Mouse (Mus musculus) heart, embryonic 12.5 days (tissue): ENCODE data around the gene Gm20388. TPM values are rescaled to one million over a fixed set of nuclear protein-coding genes. Genes with fewer than 3 reads are reported as not detected.
A peak's percentile ranks its signal among the peaks of the same experiment; 100 is the strongest.

Experiments
- ATAC-seq: fragments of 200-750 bp; cut with Nextera tagmentation; 2 replicates; pipeline ENCODE4 v1.8.0; 2017; ENCODE audit warnings: moderate TSS enrichment, moderate library complexity; ENCODE audit not compliant: insufficient number of reproducible peaks, low FRiP score
- H3K27ac ChIP-seq: fragments of 300-500 bp; sonication (generic); 2 replicates; pipeline ENCODE4 v1.5.1; 2016; ENCODE audit warnings: mild to moderate bottlenecking, moderate library complexity; ENCODE audit not compliant: poor library complexity, severe bottlenecking
- H3K27me3 ChIP-seq: fragments of 300-500 bp; sonication (generic); replicated peaks from 2 replicates; pipeline ENCODE4 v1.6.1; 2016; ENCODE audit warnings: mild to moderate bottlenecking, moderate library complexity
- H3K36me3 ChIP-seq: fragments of 300-500 bp; sonication (generic); 2 replicates; pipeline ENCODE4 v1.6.1; 2016; ENCODE audit warnings: mild to moderate bottlenecking, moderate library complexity
- H3K4me1 ChIP-seq: fragments of 300-500 bp; sonication (generic); replicated peaks from 2 replicates; pipeline ENCODE4 v1.6.1; 2016; ENCODE audit warnings: mild to moderate bottlenecking
- H3K4me2 ChIP-seq: fragments of 300-500 bp; sonication (generic); 2 replicates; pipeline ENCODE4 v1.6.1; 2016; ENCODE audit warnings: mild to moderate bottlenecking, moderate library complexity
- H3K4me3 ChIP-seq: fragments of 300-500 bp; sonication (generic); 2 replicates; pipeline ENCODE4 v1.5.1; 2016; ENCODE audit warnings: mild to moderate bottlenecking
- H3K9ac ChIP-seq: fragments of 300-500 bp; sonication (generic); 2 replicates; pipeline ENCODE4 v1.6.1; 2016; ENCODE audit warnings: mild to moderate bottlenecking, moderate library complexity
- H3K9me3 ChIP-seq: fragments of 300-500 bp; sonication (generic); replicated peaks from 2 replicates; pipeline ENCODE4 v1.6.1; 2016; ENCODE audit warnings: mild to moderate bottlenecking, moderate library complexity
- WGBS: fragments of 180-500 bp; shearing (Covaris S2); methylation state at CpG from one replicate; pipeline ENCODE4 v1.1.7; 2016; 5-methylcytosine and 5-hydroxymethylcytosine counted together
- polyA plus RNA-seq: library from polyadenylated mRNA; unstranded; fragments of >200 nt; fragmentation: Nextera tagmentation; extraction: Ambion mirVana; gene quantifications from 2 replicates; pipeline ENCODE4 v1.2.1, GENCODE M21; 2016

The Gm20388 gene
- polyA plus RNA-seq, 1 experiment from 2014 or later, result not detected

DNA sequence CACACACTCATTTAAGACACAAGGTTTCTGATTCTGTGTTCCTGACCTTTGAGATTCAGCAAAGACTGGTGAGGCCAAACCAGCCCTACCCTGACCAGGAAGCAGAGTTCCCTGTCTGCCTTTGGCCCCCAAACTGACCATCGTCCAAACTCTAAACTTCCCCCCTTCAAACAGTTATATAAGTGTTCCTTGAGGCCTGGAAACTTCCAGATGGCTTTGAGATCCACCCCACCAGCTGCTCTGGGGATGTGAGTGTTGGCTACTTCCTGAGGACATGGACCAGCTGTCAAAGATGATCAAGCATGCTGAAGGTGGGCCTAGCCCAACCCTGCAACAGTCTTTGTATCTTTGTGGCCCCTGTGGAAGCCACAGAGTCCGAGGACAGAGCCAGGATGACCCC lies 146.4 kb downstream of the Gm20388 start:
- no peaks in the 10 kb centered on the region for H3K36me3 ChIP-seq
- no peaks in the 10 kb centered on the region for H3K4me1 ChIP-seq
- peaks cover 11% of the 10 kb centered on the region; the same call in 1 of the 2 replicates for H3K9me3 ChIP-seq
- no peaks in the 10 kb centered on the region; the same call in 1 of the 2 replicates for H3K27me3 ChIP-seq
- H3K4me2 ChIP-seq, result no peak overlapping the region
- no peak overlapping the region for H3K27ac ChIP-seq
- ATAC-seq, result no peak
- no peak overlapping the region for H3K4me3 ChIP-seq
- no peak overlapping the region for H3K9ac ChIP-seq
- 62% methylated on average over 2 of the region's 2 CpGs for WGBS

DNA sequence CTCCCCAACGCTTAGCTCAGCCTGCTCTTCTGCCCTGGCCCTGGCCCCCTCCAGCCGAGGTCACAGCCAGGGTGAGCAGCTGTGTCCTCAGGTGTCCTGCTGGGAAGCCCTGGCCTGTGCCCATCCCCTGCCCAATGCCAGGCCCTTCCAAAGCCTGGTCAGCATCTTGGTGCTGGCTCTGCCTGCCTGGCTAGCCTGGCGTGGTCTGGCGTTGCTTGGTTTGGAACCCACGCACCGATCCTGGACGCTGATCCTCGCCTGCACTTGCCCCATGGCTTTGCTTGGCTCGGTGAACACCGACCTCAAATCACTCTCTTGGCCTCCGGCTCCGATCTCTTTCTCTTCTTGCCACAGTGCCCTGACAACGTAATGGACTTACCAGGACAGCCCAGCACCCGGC lies 152.1 kb downstream of the Gm20388 start:
- Histone ChIP-seq H3K4me2 (no peak overlapping the region), H3K4me1 (no peaks in the 10 kb centered on the region), H3K9me3 (0 out of 2 replicates have a peak, but pooled peaks cover 6% of the 10 kb centered on the region), H3K27me3 (peaks cover 15% of the 10 kb centered on the region), H3K9ac (no peak overlapping the region), H3K36me3 (no peaks in the 10 kb centered on the region), H3K27ac (no peak overlapping the region), H3K4me3 (no peak overlapping the region)
- ATAC-seq, result no peak
- WGBS, result 83% methylated on average over 14 of the region's 14 CpGs

DNA sequence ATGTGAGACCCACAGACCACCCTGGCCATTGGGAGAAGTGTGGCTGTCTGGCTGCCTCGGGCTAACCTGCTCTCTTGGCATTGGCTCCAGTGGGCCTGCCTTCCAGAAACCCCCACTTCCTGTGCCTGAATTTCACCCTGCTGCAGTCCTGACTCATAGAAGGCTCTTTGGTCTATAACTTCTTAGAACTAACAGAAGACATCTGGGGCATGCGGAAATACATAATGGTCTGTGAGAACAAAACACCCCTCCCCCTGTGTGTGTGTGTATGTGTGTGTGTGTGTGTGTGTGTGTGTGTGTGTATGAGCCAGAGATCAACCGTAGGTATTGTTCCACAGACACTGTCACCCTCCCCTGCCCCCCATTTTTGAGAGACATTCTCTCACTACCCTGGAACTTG lies 152.7 kb downstream of the Gm20388 start:
- WGBS, result 72% methylated on average over 3 of the region's 3 CpGs
- H3K4me1 ChIP-seq, result 0 out of 2 replicates have a peak, but pooled peaks cover 4% of the 10 kb centered on the region
- H3K27ac ChIP-seq, result no peak overlapping the region
- H3K36me3 ChIP-seq, result no peaks in the 10 kb centered on the region
- no peak for ATAC-seq
- H3K4me3 ChIP-seq, result no peak overlapping the region
- H3K9ac ChIP-seq, result no peak overlapping the region
- H3K9me3 ChIP-seq, result 0 out of 2 replicates have a peak, but pooled peaks cover 6% of the 10 kb centered on the region
- no peak overlapping the region for H3K4me2 ChIP-seq
- peaks cover 15% of the 10 kb centered on the region for H3K27me3 ChIP-seq

DNA sequence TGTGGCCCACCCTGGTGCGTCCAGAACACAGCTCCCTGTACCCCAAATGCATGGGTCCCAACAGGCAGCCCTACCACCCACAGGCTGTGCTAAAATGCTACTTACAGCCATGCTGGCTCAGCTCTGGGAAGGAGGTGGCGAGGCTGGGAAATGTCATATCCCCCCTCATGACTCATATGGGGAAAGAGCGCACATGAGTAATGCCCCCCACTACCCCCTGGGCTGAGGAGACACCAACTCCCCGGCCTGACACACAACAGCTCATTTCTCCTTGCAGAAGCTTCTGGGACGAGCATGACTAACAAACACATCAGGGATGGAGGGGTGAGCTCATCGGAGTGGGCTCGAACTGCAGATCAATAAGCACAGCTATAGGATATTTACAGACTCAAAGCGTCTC lies 155.0 kb downstream of the Gm20388 start:
- peaks cover 15% of the 10 kb centered on the region for H3K27me3 ChIP-seq
- H3K4me2 ChIP-seq, result no peak overlapping the region
- no peak overlapping the region for H3K9ac ChIP-seq
- ATAC-seq, result no peak
- H3K4me3 ChIP-seq, result no peak overlapping the region
- no peak overlapping the region for H3K27ac ChIP-seq
- 87% methylated on average over 8 of the region's 8 CpGs for WGBS
- H3K9me3 ChIP-seq, result 0 out of 2 replicates have a peak, but pooled peaks cover 2% of the 10 kb centered on the region
- H3K4me1 ChIP-seq, result 0 out of 2 replicates have a peak, but pooled peaks cover 4% of the 10 kb centered on the region
- no peaks in the 10 kb centered on the region for H3K36me3 ChIP-seq

DNA sequence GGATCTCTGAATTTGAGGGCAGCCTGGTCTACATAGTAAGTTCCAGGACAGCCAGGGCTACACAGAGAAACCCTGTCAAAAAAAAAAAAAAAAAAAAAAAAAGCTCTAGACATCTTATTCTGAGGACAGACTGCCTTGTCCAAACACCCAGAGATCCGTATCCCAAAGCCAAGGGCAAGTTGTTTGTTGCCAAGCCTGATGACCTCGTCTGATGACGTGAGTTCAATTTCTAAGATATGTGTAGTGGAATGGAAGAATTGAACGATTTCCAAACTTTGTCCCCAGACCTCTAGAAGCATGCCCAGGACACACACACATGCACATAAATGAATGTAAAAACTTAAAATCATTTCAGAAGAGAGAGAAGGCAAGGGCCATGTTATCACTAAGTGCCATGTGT lies 155.6 kb downstream of the Gm20388 start:
- H3K9me3 ChIP-seq, result no peaks in the 10 kb centered on the region
- H3K27ac ChIP-seq, result no peak overlapping the region

DNA sequence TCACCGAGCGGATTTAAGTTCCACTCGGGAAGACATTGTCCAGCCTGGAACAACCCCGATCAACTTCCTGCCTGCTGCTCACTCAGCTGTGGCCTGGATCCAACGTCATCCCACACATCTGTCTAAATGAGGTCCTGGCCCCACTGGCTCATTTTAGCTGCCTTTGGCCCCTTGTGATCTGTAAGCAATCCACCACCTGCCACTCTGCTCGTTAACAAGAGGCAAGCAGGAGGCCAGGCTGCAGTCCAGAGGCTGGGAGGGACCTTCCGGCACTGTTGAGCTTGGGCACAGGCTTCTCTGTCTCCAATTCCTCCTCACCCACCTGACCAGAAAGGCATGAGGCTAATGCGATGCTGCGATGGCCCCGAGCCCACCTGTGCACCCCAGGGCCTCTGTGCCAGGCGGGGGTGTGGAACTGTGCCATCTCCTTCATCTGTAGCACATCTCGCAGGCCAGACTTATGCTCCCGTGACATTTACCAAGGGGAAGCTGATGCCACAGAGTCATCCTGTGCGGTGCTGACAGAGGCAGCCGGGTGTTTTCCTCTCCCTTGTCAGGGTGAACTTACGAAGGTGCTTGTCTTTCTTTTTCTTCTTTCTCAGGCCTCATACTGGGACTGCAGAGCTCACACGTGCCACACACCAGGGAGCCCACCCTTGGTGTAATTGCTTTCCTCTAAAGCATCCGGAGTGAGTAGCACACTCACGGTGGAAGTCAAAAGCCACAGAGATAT lies 157.5 kb downstream of the Gm20388 start:
- no peak overlapping the region for H3K27ac ChIP-seq
- no peak for ATAC-seq
- 0 out of 2 replicates have a peak, but pooled peaks cover 12% of the 10 kb centered on the region for H3K4me1 ChIP-seq
- H3K4me2 ChIP-seq, result no peak overlapping the region
- no peaks in the 10 kb centered on the region for H3K36me3 ChIP-seq
- no peak overlapping the region for H3K9ac ChIP-seq
- H3K4me3 ChIP-seq, result no peak overlapping the region
- H3K27me3 ChIP-seq, result peaks cover 14% of the 10 kb centered on the region; the same call in 1 of the 2 replicates
- 62% methylated on average over 19 of the region's 19 CpGs for WGBS
- H3K9me3 ChIP-seq, result no peaks in the 10 kb centered on the region

More for the DNA sequence above, 155.6 kb downstream of the Gm20388 start:
- no peak for ATAC-seq
- 65% methylated on average over 4 of the region's 4 CpGs for WGBS
- Histone ChIP-seq H3K27me3 (peaks cover 15% of the 10 kb centered on the region; the same call in 1 of the 2 replicates), H3K4me2 (no peak overlapping the region), H3K4me1 (0 out of 2 replicates have a peak, but pooled peaks cover 4% of the 10 kb centered on the region), H3K36me3 (no peaks in the 10 kb centered on the region), H3K9ac (no peak overlapping the region), H3K4me3 (no peak overlapping the region)

DNA sequence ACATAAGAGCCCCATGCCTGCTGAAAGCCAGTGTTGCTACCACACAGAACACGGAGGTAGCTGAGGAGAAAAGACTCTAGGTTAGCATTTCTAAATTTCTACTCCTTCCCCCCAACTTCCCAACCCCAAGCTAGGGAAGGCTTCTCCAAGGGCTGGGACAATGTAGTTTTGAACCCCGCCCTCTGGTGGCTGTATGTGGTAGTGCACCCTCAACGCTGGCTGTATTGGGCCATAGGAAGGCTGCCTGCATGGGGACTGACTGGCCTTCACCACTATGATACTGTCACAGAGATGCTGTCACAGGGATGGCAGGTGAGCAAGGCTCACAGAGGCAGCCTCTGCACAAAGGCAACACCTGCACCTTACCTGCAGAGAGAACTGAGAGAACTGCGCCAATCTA lies 161.0 kb downstream of the Gm20388 start:
- ATAC-seq, result peak; percentile 62
- Histone ChIP-seq H3K9ac (no peak overlapping the region), H3K27me3 (peaks cover 23% of the 10 kb centered on the region), H3K36me3 (no peaks in the 10 kb centered on the region), H3K4me2 (no peak overlapping the region), H3K9me3 (no peaks in the 10 kb centered on the region), H3K27ac (no peak overlapping the region), H3K4me1 (0 out of 2 replicates have a peak, but pooled peaks cover 12% of the 10 kb centered on the region), H3K4me3 (no peak overlapping the region)
- 26% methylated on average over 4 of the region's 4 CpGs for WGBS

DNA sequence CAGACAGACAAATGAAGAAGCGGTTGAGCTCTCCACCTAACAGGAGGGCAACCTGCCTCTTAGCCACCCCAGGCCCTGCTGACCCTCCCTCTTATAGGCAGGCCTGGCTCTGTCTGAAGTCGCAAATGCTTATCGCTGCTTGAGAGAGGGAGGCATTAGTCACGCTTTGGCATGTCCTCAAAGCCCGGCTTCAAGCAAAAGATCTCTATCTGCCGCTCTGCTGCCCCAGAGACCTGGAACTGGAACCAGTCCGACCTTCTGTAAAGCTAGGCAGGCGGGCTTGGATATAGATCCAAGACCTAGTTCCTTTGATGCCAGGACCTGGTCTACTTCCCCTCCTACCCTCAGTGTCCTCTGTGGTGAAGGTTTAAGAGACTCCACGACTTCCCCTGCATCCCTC lies 161.6 kb downstream of the Gm20388 start:
- 57% methylated on average over 9 of the region's 9 CpGs for WGBS
- H3K9ac ChIP-seq, result no peak overlapping the region
- H3K4me2 ChIP-seq, result no peak overlapping the region
- H3K4me3 ChIP-seq, result no peak overlapping the region
- 0 out of 2 replicates have a peak, but pooled peaks cover 12% of the 10 kb centered on the region for H3K4me1 ChIP-seq
- H3K27me3 ChIP-seq, result peaks cover 23% of the 10 kb centered on the region
- ATAC-seq, result no peak
- H3K36me3 ChIP-seq, result no peaks in the 10 kb centered on the region
- no peaks in the 10 kb centered on the region for H3K9me3 ChIP-seq
- H3K27ac ChIP-seq, result 0 out of 2 replicates have a peak overlapping the region, but pooled peaks have one; percentile 47

DNA sequence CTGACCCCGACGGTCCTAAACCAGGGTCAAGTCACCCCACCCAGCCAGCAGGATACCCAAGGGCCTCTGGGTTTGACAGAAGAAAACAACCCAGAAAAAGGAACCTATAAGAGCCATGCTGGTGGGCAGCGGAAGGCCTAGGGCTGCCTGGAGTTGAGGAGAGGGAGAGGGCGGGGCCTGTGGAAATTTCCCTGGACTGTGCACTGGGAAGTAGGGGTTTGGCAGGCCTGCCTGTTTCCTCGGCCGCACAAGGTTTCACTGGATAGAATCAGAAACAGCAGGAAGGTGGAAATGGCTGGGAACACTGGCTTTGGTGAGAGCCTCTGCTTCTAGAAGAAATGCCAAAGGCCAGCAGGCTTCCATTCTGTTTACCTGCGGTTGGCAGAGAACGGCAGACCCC lies 162.2 kb downstream of the Gm20388 start:
- WGBS, result 76% methylated on average over 8 of the region's 8 CpGs
- peak overlapping the region; percentile 13; the same call in 1 of the 2 replicates for H3K27ac ChIP-seq
- H3K27me3 ChIP-seq, result peaks cover 23% of the 10 kb centered on the region
- no peak overlapping the region for H3K9ac ChIP-seq
- H3K4me3 ChIP-seq, result no peak overlapping the region
- no peaks in the 10 kb centered on the region for H3K36me3 ChIP-seq
- ATAC-seq, result peak; percentile 30; the same call in 1 of the 2 replicates
- H3K4me1 ChIP-seq, result 0 out of 2 replicates have a peak, but pooled peaks cover 12% of the 10 kb centered on the region
- no peak overlapping the region for H3K4me2 ChIP-seq
- H3K9me3 ChIP-seq, result no peaks in the 10 kb centered on the region

DNA sequence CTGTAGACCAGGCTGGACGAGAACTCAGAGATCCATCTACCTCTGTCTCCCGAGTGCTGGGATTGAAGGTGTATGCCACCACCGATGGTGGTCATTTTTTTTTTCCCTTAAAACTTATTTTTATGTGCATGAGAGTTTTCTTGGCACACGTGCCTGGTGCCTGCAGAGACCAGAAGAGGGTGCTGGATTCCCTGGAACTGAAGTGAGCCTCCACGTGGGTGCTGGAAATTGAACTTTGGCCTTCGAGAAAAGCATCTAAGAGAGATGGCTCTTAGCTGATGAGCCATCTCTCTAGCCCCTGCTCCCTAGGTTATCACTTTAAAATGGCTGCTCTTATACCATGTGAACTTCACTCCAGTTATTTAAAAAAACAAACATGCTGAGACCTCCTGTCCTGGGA lies 163.9 kb downstream of the Gm20388 start:
- Histone ChIP-seq H3K4me3 (no peak overlapping the region), H3K4me1 (0 out of 2 replicates have a peak, but pooled peaks cover 8% of the 10 kb centered on the region), H3K27ac (no peak overlapping the region), H3K36me3 (no peaks in the 10 kb centered on the region), H3K4me2 (no peak overlapping the region), H3K9ac (no peak overlapping the region), H3K27me3 (peaks cover 23% of the 10 kb centered on the region), H3K9me3 (no peaks in the 10 kb centered on the region)
- no peak for ATAC-seq
- 68% methylated on average over 6 of the region's 6 CpGs for WGBS

DNA sequence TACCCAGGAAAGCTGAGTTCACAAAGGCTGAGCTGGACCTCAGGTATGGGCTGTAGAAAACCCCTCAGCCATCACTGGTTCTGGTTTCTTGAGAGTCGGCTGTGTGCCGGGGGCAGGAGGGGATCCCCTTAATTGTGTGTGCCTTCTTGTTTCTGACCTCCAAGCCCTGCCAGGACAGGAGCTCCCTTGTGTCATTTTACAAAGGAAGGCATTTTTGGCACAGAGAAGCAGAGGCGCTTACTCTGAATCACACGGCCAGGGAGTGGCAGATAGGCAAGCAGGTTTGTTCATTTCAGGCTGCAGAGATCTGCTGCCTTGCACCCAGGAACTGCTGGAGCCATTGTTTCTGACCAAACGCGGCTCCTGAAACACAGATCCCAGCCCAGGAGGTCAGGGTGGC lies 164.7 kb downstream of the Gm20388 start:
- WGBS, result 66% methylated on average over 6 of the region's 6 CpGs

More for the DNA sequence above, 164.7 kb downstream of the Gm20388 start:
- Histone ChIP-seq H3K4me1 (0 out of 2 replicates have a peak, but pooled peaks cover 8% of the 10 kb centered on the region), H3K4me2 (no peak overlapping the region), H3K9ac (no peak overlapping the region), H3K36me3 (peaks cover 3% of the 10 kb centered on the region; the same call in 1 of the 2 replicates), H3K27me3 (peaks cover 23% of the 10 kb centered on the region), H3K9me3 (no peaks in the 10 kb centered on the region), H3K4me3 (no peak overlapping the region), H3K27ac (no peak overlapping the region)
- no peak for ATAC-seq
